Mouse (Mus musculus) forelimb bud, embryonic 11.5 days (tissue): ENCODE results near the gene Ntn5.

Experiments used
- DNase-seq: peaks from one replicate; pipeline ENCODE4 v3.0.0-alpha.2; 2012; ENCODE audit warnings: low read depth, low spot score

Ntn5 gene

DNA sequence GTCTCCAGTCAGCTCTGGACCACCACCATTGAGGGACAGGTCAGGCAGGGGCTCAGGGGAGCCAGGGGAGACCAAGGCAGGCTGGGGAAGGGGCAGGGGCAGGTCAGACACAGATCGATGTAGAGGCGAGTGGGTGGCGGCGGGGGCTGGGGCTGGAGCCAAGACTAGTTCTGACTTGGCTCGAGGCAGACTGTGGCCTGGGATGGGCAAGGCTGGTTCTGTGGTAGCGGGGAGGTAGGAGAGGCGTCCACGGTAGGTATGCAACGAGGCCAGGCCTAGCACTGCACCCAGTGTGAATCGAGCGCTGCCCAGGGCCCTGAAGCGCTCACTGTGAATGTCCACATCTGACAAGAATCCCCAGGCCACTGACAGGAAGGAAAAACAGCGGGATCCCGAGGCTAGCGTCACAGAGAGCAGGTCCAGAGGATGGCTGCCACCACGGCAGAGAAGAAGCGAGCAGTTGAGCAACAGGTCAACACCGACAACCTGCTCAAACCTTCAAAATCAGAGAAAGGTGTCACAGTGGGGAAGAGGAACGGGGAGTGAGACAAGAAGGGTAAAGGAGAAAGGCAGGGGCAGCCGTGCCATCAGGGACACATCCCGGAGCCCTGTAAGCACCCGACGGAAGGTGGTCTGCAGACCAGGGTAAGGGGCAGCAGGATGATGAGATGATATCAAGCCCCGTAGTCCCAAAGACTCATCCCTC, 27.6 kb downstream of the Ntn5 start:
- DNase-seq = no peak

DNA sequence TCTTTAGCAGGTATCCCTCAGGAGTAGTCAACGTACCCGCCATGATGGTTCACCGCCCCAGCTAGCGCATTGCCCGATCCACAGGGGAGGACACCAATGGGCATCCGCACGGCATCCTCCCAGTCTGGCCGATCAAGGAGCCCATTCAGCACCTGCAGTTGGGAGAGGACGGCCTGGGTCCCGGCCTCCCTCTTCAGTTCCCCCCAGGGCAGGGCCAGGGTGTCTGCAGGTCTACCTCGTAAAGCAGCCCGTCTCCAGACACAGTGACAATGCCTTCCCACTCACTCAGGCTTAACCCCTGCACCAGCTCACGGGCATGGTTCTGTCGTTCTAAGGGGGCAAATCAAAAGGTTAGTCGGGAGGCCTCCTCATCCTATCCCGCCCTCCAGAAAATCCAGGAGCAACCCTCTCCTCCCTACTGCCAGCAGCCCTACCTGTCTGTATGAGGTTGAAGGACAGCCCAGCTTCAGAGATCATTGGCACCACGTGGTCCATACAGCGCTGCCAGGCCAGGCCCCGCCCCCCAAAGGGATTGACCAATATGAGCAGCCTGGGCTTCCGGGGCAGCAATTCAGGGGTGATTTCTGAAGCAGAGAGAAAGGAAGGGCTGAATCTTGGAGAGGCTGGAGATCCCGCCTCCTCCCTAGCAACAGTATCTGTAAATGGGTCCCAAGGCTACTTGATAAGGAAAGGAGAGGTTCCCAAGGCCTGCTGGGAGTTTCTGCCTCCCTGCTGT, 28.4 kb downstream of the Ntn5 start:
- DNase-seq = no peak

DNA sequence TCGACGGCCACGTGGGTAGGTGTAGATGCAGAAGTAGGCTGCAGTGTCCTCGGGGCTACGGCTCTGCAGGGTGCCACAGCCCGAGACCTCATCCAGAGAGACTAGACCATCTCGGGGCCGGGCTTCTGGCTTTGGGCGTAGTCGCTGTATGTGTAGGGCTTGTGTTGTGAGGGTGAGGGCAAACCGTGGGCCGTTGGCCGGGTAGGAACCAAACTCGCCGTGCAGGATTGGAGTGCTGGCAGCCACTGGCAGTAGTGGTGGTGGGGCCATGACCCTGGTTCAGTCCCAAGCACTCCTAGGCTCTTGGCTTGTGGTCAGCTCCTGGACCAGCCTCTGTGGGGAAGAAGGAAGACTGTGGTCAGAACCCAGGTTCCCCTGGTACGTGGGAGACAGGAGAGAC, 29.6 kb downstream of the Ntn5 start:
- DNase-seq = no peak

DNA sequence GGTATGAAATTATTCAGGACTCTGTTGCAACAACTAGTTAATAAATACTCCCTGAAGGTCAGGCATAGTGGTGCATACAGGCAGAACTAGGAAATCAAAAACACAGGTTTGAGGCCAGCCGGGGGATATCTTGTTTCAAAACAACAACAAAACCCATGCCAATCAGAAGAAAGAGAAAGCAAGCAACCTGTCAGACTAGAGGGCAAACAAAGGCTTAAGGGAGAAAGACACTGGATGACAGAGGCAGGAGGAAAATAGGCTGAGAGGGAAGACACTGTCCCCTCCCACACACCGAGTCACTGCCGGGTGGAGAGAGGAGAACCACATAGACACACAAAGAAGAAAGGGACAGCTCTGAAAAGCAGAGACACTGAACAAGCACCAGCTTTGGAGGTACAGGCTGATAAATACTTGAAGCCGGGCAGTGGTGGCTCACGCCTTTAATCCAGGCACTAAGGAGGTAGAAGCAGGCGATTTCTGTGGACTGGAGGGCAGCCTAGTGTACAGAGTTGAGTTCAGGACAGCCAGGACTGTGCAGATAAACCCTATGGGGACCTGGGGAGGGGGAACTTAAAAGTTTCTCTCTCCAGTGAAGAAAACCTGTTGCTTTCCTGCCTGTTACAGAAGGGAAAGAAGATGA, 30.2 kb downstream of the Ntn5 start:
- DNase-seq = no peak

DNA sequence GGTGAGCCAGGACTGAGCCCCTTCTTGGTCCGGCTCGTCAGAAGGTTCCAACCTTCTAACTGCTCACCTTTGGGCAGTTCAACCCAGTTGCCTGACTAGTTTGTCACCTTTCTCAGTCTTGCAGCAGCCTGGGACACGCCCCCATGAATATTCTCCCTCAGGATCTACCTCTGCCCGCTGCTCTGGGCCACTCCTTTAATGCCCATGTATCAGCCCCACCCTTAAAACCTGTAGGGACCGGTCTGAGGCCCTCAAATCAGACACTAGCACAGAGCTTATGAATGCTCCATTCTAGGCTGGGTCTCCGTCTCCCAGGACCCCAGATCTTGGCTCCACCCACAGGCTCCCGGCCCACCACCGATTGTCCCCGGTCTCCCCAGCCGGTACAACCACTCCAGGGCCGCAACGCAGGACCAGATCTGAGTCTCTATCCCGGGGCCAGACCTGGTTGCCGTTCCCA, 30.8 kb downstream of the Ntn5 start:
- no peak for DNase-seq

DNA sequence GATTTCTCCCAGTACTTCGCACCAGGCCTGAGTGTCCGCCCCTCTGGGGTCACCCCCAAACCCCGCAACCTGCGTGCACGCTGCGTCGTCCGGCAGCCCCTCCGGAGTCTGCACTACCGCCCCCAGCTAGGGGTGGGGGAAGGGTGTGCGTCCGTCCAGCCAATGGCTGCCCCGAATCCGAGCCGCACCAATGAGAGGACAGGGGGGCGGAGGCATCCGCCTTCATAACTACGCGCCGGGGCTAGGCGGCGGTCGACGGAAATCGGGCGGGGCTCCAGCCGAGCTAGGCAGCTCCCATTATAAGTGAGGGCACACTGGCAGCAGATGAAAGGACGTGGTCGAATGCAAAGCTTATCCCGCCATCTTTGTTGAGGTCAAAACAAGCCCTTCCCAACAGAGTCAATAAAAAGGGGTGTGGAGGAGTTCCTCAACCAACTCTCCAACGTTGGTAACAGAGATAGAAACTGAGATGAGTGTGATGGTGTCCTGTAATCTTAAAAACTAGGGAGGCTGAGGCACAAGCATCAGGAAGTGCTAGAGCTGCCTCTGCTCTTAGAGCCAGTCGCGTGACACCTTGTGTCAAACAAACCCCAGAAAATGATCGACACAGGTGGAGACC, 31.4 kb downstream of the Ntn5 start, which contains the start of gene Rpl18:
Rpl18 (plus strand) TSS at position 368 of the 619 bp plus-strand sequence.
- DNase-seq = peak; percentile 95

DNA sequence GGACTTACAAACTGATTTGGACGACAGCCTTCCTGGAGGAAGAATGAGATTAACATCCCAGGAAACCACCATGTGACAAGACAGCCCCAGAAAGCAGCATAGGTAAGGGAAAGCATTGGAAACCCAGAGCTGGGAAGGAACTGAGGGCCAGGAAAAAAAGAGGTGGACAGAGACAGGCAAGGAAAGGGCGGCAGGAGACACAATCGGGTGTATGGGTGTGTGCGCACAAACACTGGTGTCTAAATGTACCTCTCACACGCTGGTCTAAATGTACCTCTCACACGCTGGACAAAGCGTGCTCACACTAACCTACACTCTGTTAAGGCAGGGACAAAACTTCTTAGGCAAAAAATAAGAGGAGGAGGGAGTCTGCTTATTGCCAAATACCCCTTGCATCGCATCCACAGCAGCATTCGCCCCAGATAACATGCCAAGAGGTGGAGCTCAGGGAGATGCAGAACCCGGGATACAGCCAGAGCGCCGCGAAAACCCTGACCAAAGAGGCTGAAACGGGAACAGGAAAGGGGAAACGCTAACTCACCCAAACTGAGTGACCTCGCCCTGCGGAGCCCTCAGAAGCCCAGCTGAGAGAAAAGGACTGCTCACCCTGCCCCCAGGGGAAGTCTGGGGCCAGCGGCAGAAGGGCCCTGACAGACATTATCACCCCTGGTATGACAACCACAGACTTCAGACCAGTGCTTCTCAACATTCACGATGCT, 32.1 kb downstream of the Ntn5 start:
- no peak for DNase-seq

DNA sequence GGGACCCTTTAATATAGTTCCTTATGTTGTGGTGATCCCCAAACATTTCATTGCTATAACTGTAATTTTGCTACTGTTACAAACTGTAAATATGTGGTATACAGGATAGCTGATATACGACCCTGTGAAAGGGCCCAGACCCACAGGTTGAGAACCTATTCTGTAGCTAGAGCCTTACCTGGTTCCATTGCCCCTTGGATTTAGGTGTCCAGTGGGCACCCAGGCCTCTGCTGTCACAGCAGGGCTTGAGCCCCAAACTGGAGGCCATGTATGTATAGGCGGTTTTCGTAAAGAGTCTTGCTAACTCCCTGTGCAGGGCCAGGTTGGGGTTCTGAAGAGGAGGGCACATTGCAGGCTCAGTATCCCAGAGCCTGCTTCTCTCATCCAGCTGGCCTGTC, 32.6 kb downstream of the Ntn5 start:
- no peak for DNase-seq

DNA sequence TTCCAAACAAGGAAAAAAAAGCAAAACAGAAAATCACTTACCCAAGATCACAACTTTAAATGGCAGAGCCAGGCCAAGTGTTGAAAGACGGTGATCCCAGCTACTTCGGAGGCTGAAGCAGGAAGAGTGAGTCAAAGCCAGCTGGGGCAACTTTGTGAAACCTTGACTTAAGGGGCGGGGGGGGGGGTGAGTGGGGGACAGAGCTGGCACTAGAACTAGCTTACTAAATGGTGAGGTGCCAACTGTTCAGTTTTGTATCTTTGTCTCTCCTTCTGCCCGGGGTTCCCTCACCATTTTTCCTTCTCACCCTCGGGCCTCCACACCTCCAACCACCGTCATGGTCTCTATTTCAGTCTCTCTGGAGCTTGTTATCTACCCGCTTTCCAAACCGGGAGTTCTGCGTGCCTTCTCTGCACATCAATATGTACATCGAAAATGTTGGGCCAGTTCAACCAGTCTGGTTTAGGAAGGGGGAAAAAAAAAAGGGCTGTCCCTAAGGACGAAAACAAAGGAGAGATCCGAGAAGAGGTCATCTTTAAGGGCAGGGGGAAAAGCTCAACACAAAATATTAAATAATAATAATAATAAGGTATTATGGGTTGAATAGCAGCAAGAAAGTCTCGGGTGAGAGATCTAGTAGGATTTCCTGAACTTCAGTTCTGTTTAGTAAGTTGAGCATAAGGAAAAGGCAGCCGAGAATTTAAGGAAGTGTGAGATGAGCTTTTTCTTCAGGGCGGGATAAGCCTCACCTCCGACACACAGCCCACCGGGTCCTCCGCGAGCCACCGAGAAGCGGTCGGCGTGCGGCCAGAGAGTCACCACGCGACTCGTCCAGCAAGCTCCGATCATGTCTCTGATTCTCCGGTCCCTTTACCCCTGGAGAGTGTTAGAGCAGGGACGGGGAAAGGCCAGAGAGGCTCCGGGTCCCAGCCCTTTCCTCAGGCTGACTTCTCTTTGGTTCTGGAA, 33.4 kb downstream of the Ntn5 start:
- DNase-seq = no peak

DNA sequence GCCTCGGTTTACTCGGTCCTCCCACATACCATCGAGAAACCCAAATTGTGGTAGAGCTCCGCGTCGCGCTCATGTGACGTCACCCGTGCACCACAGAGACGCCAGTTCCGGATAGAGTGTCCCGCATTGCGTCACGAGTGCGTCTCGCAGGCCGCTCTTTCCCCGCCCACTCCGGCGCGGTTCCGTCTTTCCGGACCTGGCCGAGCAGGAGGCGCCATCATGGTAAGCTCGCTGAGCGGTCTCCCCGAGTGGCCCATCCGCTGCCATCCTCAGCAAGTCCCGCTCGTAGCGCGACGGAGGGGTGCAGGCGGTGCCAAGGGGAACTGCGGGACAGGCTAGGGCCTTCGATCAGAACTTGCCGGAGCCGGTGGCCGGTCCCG, 34.1 kb downstream of the Ntn5 start, which contains the start of gene Sphk2:
Sphk2 (minus strand) TSS at position 85 of the 380 bp plus-strand sequence.
- peak; percentile 100 for DNase-seq

DNA sequence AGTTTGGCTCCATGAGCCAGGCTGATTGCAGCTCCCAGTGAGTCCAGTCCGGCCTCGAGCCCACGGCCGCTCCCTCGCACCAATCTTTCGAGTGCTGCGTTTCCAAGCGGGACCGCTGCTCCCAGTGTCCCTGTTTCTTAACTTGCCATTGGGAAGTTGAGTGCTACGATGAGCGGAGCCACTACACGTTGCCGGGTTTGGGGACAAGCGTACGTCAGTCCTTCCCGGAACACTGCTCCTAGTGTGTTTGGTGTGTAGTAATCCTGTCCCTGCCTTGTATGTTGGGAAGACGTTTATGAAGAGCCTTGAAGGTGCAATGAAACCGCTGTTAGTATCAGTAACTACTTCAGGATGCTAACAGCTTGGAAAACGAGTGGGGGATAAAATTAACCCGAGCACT, 34.5 kb downstream of the Ntn5 start:
- no peak for DNase-seq

DNA sequence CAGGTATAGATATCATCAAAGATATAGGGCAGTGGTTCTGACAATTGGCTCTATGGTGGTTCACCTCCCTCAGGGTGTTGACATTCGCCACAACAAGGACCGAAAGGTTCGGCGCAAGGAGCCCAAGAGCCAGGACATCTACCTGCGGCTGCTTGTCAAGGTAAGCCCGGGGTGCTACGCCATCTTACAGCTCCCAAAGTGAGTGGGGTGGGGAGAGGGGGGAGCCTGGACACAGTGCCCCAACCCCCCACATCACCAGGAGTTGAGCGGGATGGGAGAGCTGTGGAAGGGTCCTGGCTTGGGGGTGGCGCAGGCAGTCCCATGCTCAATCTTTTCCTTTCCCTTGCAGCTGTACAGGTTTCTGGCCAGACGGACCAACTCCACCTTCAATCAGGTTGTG, 35.4 kb downstream of the Ntn5 start:
- no peak for DNase-seq

DNA sequence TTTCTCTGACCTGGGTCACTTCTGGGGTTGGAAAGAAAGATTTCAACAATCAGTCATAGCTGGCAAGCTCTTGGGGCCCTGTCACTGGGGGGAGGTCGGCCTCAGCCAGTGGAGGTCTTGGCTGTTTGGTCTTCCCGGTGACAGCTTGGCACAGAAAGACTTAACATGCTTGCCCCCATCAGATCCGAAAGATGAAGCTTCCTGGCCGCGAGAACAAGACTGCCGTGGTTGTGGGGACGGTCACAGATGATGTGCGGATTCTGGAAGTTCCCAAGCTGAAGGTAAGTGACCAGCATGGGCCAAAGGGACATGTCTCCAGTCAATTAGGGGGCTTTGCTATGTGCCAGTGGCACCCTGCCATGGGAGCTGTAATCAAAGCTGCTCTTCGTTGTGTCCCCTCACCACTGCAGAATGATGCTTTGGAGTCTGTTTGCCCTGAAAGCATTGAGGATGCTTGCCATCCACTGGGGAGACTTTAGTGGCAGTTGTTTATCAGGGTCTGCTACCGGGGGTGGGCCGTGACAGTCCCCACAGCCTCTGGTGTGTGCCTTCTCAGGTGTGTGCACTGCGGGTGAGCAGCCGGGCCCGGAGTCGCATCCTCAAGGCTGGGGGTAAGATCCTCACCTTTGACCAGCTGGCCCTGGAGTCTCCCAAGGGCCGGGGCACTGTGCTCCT, 36.1 kb downstream of the Ntn5 start:
- no peak for DNase-seq

DNA sequence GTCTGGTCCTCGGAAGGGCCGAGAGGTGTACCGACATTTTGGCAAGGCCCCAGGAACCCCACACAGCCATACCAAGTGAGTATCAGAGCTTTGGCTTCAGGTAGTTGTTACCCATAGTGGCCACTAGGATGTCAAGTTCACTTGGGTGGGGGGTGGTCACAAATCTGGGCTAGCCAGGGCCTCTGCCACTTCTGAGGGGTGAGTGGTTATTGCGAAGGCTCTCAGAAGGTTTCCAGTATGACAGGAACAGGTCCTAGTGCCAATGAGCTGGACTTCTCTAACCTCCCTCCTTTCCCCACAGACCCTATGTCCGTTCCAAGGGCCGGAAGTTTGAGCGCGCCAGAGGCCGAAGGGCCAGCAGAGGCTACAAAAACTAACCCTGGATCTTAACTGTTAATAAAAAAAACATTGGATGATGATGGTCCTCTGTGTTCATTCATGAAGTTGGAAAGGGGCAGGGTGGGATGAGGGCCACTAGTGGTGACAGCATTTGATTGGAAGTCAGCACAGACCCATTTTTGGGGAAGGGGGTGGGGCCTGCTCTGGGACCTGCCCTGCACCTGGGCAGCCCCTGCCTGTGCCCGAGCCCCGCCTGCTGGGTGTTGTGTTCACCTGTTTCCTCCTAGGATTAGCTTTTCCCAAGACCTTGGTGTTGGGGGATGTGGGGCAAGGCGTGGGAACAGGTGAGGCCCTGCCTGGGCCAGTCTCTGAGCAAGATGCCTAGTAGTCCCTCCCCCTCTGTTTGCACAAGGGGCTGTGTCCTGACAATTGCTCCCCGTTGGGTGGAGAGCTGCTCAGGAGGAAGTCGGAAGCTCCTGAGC, 36.8 kb downstream of the Ntn5 start, which contains the start of gene Fam83e:
Fam83e (plus strand) TSS at position 800 of the 821 bp plus-strand sequence.
- DNase-seq = no peak

DNA sequence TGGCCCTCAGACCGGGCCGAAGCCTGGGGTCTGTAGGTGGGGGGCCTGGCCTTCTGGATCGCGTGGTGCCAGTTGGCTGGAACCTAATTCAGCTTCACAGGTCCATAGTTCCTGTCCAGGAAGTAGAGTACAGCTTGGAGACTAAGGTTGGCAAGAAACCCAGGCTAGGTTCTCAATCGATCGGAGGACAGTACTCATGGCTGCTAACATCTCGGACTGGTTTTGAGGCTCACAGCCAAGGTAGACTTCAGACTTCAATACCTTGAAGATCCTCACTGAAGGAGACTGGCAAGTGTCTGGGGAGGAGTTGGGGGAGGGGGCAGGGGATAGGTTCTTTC, 37.4 kb downstream of the Ntn5 start:
- no peak for DNase-seq

DNA sequence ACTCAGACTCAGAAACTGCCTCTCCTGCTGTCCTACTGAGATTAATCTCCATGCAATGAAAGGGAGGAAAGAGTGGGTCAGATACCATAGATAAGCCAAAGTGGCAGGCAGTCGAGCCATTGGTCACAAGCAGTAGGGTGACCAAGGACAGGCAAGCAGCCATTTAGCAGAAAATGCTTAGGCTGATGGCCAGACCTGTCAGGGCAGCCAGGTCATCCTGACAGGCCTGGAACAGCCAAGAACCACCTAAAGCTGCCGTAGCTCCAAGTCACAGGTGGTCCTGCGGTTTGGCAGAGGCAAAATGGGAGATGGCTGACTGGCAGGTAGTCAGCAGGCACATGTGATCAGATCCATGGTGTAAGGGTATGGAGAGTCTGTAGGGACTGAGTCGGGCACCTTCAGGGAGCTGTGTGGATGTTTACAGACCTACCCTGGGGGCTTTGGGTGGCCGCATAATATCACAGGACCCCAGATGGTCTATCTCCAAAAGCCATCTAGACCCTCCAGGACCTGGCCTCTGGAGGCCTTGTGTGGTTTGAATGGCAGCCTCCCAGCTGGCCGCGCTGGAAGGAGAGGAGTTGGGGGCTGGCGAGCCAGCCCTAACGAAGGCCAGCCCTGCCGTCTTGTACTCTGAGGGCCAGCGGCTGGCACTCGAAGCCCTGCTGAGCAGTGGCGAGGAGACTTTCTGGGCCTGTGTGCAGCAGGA, 38.0 kb downstream of the Ntn5 start:
- DNase-seq = no peak

DNA sequence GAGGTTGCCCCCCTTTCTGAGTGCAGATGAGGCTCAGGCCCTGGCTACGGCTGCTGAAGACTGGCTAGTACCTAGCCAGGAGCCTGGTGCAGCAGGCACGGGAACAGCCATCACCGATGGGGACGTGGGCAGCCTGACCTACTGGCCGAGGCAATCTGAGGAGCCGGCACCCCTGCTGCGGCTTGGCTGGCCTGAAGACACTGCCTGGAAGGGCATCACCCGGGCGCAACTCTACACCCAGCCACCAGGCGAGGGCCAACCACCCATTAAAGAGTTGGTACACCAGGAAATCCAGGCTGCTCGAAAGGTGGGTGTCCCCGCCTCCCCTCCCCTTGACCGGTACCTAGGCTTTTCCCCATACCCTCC, 38.5 kb downstream of the Ntn5 start:
- no peak for DNase-seq

DNA sequence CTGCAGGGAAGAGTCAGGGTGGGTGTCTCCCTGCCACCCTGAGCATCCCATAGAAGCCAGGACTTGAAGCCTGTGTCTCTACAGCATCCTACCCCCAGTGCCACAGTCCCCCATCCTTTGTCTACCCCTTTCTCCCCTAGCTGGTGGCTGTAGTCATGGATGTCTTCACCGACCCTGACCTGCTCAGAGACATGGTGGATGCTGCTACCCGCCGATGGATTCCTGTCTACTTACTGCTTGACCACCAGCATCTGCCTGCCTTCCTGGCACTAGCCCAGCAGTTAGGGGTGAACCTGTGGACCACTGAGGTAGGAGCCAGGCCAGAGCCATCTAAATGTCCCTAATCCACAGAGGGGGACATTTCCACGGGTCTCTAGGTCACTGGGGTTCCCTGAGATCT, 39.5 kb downstream of the Ntn5 start:
- no peak for DNase-seq
